Mouse (Mus musculus) kidney, adult 2 months (tissue): ENCODE results near the gene Vstm4.

Experiments
- CTCF ChIP-seq: fragments of 200-500 bp; conservative IDR thresholded peaks from 2 replicates; pipeline ENCODE4 v1.5.1; 2011; ENCODE audit warnings: low read depth, mild to moderate bottlenecking, control low read depth, low read length, moderate library complexity, mixed read lengths; ENCODE audit not compliant: insufficient read depth, insufficient read length
- POLR2A ChIP-seq: fragments of 200-500 bp; IDR thresholded peaks from one replicate; pipeline ENCODE4 v1.6.1; 2011; ENCODE audit warnings: low read depth, low read length, control low read depth

- TF ChIP-seq POLR2A (no peak), CTCF (no peak)
Measured at GRCm38 (mm10) chr14:32880332-32880731, 23.8 kb downstream of the Vstm4 start.
